Mouse (Mus musculus) C2C12 (cell line): Measurements from ENCODE around the gene Faap100.

Experiments used
- CTCF ChIP-seq: IDR thresholded peaks from one replicate; pipeline ENCODE4 v1.5.1; 2011; ENCODE audit not compliant: control insufficient read depth, insufficient read depth, insufficient read length
- FOSL1 ChIP-seq: IDR thresholded peaks from one replicate; pipeline ENCODE4 v1.8.0; 2011; ENCODE audit warnings: mild to moderate bottlenecking, low read length; ENCODE audit not compliant: poor library complexity, insufficient read depth, severe bottlenecking
- MAX ChIP-seq: IDR thresholded peaks from one replicate; pipeline ENCODE4 v1.6.1; 2011; ENCODE audit warnings: mild to moderate bottlenecking, control low read depth
- MYOD1 ChIP-seq: IDR thresholded peaks from one replicate; pipeline ENCODE4 v1.6.1; 2011; ENCODE audit warnings: low read depth; ENCODE audit not compliant: control insufficient read depth, insufficient read length
- USF1 ChIP-seq: IDR thresholded peaks from one replicate; pipeline ENCODE4 v1.6.1; 2011; ENCODE audit warnings: low read depth, mild to moderate bottlenecking, control low read depth, moderate library complexity

- no peak for TF ChIP-seq CTCF
- TF ChIP-seq MYOD1, result no peak
- TF ChIP-seq FOSL1, result no peak
- TF ChIP-seq MAX, result no peak
- no peak for TF ChIP-seq USF1
Observed at GRCm38 (mm10) chr11:120349371-120349985, 29.1 kb downstream of the Faap100 start.
